Mouse (Mus musculus) CD8-positive naive resting alpha-beta T cell, adult 2 months (primary cell): ENCODE measurements around the gene Pou2f2.

Source experiments
- DNase-seq, 2 experiments: peaks; one replicate each; pipeline ENCODE4 v3.0.0; 2022; ENCODE audit warnings: low read depth in 2 of 2, low spot score in 2 of 2

Pou2f2 gene

DNA sequence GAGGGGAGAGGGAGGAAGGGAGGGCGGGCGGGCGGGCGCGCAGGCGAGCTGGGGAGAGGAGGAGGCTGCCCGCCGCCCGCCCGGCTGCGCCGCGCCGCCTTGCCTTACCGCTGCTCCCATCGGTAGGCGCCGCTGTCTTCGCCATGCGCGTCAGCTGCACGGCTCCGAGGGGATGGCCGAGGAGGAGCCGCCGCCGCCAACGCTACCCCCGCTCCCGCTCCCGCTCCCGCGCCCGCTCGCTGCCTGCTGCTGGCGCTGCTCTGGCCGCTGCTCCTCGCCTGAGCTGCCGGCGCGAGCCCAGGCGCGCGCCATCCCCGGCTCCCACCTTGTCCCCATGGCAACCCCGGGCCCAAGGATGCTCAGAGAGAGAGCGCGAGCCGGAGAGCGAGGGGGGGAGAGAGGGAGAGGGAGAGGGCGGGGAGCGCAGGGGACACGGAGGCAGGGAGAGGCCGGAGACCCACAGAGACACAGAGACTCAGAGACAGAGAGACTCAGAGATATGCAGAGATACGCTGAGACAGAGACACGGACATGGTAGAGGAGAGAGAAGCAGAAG is at the start of gene Pou2f2:
Pou2f2 (minus strand) TSS at position 121 of the 556 bp plus-strand sequence.
- peak; percentile 51 to 55 for DNase-seq

DNA sequence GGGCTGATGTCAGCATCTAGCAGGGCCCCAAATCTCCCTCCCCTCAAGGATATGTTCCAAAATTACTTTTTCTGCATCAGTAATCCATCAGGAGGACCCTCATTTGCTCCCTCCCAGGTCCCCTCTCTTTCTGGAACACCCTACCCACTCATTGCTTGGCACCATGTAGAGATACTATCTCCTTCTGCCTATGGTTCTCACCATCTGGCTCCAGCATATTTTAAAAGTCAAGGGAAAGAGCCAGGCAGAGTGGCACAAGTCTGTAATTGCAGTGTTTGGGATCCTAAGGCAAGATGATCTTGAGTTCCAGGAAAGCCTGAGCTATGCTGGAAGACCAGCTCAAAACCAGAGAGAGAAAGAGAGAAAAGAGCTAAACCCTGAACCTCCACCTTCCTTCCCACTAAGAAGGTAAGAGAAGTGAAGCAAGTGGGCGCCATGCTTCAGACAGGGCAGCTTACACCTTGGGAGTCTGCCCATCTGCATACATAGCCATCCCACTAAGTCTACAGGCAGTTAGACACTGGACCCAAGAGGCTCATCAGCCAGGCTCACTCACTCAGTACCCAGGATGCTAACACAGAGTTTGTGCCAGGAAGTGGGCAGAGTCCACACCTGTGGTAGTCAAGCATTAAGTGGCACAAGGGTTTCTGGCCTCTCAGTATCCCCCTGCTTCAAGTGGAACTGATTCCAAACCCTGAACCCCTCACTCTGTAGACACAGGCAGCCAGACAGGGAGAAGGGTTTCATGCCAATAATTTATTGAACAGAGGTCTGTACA is 48.2 kb upstream of the Pou2f2 start:
- DNase-seq, result no peak

DNA sequence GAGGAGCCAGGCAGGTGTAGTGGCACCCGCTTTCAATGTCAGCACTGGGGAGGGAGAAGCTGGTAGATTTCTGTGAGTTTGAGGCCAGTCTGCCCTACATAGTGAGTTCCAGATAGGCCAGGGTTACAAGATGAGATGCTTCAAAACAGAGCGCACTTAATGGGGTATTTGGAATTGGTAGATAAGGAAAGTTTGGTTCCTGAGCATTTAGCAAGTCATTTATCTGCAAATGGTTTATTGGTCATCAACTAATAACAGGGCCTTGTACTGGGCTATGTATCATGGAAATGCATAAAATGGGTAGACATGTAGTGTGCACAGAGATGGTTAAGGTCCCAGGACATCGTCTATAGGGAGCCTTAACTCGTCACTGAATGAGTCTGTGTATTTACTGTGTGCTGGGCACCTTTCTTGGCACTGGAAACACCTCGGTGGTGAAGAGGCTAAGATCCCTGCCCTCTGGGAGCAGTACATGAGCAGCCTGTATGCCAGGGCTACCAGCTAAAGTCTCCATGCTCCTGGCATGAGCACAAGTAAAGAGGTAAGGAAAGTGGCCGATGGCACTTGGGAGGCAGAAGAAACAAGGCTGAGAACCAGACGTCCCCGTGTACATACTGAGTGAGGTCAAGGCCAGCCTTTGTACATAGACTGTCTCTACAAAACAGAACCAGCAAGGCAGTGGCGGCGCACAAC is 42.9 kb upstream of the Pou2f2 start:
- DNase-seq, result no peak

DNA sequence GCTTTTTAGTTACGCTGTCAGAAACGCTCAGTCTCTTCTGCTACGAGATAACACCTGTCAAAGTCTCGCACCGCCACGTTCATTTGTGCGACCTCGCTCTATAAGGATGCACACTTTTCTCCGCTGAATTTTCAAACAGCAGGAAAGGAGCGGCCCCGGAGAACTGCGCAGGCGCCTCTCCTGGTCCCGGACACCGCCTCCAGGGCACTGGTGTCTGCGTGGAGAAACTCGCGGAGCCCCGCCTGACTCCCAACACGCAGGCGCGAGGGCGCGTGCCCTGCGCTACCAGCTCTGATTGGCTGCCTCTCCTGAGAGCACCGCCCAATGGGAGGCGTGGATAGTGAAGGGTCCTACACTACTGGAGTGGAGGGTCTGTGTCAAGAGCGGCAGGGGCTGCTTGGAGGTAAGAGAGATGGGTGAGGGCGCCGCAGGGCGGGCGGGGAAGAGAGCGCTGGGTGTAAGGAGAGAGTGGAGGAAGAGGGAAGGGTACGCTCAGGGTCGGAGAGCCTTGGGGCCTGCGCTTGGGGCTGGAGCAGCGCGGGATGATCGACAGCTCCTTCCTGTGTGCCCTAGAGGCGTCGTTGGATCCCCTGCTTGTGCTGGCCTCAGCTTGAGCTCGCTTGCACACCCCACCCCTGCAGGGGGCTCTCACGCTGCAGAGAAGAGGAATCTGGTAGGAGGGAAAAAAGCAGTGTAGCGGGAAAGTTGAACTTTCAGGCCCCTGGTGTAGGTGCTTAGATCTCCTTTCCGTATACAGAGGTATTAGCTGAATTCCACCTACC is 41.8 kb upstream of the Pou2f2 start, which contains the start of gene Zfp526:
Zfp526 (plus strand) TSS at position 324 of the 782 bp plus-strand sequence.
- peak; percentile 92 to 95 for DNase-seq

DNA sequence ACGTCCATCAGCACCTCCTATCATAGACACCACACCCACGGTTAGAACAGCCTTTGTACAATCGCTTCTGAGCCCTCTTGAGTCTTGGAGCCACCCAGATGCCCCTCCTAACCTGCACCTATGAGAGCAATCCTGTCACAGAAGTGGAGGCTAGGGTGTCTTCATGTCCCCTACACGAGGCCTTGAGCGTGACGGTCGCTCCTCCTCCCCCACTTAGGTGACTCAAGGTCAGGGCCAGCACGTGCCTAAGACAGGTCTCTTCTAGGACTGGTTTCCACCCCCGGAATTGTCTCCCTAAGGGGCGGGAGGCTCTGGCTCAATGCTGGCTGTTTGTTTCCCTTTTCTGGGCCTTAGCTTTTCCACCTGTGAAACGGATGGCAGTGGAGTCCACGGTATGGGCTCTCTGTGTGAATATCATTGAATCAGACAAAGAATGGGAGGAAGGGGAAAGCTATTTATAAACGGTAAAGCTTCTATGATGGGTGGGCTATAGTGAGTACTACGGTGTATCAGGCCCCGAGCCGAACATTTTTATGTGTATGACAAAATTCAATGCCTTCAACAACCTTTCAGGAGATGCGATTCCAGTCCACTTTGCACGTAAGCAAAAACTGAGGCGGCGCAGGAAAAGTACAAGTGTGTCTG is 41.1 kb upstream of the Pou2f2 start, which contains the start of gene Dedd2:
Dedd2 (minus strand) TSS at position 159 of the 645 bp plus-strand sequence.
- DNase-seq, result no peak

DNA sequence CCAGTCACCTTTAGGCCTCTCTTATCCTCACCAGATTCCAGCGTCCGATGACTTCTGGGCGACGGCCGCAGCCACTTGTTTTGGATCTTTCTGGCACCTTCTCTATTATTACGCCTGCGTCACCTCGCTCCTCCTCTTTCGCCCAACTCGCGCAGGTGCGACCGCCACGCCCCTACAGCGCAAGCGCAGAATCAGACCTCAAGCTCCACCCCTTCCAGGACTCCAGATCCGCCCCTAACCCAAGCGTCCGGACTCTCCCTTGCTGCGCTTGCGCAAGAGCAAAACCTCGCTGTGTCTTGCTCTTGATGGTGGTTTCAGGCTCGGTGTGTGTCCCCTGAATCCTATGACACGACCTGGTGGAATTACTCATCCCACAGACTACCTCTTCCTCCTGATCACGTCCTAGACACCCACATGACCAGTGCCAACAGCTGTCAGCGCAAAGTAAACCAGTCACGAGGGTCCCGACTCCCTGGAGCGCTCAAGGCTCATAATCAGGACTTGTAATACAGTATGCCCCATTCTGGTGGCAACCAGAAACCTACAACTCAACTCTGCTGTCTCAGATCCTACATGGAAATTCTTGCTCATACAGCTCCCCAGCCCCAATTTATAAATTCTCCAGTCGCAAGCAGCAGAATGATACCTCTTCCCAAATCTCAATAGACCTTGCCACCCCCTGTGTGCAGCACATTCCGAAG is 40.4 kb upstream of the Pou2f2 start:
- DNase-seq, result peak; percentile 96 to 98

DNA sequence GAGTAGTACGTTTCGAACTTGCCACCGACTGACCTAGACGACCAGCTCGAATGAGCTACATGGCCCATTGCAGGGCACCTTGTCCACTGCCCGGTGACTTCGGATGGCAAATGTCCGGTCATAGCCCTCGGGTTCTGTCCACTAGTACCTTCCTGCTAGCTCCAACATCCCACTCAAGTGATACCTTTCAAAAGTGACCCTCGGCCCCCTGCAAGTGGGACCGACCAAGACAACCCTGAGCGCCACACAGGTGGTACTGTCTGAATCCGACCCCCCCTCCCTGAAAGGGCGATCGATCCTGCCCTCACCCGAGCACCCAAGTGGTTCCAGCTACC is 39.9 kb upstream of the Pou2f2 start:
- no peak for DNase-seq

DNA sequence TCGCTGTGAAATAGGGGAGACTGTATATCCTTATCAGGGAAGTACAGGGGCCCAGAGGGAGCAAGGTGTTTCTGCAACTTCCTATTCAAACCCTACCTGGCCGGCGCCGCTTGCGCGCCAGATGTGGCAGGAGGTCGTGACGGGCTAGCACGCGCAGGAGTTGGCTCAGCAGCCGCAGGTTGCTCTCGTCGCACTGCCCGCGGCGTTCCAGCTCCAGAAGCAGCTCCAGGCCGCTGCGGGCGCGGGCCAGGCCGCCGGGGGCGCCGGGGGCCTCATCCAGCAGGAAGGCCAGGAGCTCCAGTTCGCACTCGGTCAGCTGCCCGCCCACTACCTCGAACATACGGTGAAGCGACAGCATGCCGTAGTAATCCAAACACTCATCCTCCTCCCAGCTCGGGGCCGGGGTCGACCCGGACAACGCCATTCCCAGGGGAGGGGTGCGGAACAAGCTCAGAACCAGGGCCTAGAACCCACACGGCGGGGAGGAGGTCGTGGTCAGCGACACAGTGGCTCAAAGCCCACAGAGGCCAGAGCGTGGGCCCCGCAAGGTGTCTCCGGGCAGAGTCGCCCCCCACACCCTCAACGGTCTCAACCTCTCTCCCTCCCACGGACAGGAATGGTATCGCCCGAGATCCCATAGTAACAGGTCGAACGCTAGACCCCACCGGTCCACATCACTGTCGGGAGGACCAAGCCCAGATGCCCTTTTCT is 39.3 kb upstream of the Pou2f2 start:
- DNase-seq, result peak in 1 of 2 experiments; percentile 36

DNA sequence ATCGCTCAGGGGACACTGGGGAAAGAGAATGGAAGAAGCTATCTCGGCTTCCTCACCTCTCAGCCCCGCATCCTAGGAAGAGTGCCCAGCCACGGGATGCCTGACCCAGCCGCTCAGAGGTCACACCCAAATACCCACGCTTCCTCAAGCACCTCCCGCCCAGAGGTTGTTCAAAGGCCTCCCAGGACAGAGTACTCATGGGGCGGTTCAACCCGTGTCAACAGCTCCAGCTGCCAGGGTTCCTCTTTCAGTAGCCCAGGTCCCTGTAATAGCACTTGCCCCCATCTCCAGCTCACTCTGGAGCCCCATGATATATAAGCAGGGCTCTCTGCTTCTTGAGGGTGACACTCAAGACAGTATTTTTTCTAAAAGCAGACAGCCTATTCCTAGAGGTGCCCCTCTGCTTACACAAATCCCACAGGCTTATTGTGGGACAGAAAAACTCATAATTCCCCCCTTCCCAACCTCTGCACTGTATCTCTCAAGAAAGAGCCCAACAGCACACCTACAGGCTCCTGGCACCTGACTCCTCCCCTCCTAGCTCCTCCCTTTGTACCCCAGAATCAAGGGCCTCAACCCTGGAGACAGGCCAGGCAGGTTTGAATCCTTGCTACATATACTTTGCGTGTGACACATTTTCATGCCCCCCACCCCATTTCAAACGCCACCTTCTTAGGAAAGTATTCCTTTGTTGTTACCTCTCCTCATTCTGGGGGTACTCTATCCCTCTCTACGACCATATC is 38.3 kb upstream of the Pou2f2 start:
- DNase-seq, result no peak

DNA sequence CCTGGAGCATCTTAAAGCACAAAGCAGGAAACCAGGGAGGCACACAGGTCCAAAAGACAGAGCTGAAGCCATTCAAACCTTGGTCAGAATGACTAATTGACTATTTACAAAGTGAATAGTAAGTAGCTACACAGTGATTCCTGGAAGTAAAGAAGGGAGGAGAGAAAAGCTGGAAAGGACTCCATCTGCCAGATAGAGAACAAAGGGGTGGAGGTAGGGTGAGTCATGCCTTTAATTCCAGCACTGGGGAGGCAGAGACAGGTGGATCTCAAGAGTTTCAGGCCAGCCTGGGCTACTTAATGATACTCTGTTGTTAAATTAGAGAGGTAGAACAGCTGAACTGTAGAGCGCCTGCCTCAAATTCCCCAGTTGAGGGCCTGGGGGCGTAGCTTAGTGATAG is 34.6 kb upstream of the Pou2f2 start:
- no peak for DNase-seq

DNA sequence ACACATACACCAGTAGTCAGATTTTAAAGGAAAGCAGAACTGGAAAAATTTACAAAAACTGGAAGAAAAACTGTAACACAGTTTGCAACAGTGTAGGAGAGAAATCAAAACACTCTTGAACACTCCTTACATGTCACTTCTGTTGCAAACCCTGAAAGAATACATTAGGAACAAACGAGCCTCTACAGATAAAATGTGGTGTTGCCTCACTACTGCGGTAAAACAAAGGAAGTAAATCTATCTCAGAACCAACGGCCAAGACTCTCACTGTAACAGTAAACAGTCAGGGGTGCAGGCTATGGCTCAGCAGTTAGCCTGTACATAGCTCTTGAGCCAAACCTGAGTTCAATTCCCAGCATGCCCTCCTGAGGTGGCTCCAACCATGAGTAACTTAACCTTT is 33.6 kb upstream of the Pou2f2 start:
- no peak for DNase-seq

DNA sequence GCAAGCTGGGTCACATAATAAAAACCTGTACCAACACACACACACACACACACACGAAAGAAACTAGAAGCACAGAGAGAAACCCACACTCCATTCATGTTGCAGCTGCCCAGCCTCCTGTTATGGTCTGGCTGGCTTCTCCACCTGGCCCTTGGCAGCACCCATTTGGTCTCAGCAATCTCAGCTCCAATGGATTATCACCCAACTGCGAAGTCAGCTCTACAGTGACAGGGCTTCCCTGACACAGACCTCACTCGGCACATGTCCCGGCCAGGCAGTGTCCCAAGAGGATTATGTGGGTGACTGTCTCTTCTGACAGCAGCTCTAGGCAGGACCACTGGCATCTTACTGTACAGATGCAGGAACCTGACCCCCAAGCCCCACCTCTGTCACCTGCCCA is 31.0 kb upstream of the Pou2f2 start:
- no peak for DNase-seq

DNA sequence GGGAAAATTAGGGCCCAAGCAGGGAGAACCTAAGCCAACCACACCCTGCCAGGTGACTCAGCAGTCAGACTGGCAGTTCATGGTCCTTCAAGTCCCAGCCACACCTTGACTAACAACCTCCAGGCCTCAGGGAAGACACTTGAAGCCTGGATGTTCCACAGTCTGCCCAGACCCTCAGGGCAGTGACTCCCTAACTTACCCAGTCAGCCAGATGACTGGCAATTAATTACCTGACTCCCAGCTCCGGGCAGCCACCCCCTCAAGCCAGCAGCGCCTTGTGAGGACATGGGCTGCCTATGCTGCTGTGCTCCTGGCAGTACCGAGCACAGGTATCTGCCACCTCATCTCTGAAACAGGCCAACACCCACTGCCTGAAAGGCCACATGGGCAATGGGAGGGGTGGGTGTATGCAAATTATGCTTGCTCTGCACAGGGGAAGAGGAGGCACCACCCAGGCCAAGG is 29.7 kb upstream of the Pou2f2 start:
- no peak for DNase-seq

DNA sequence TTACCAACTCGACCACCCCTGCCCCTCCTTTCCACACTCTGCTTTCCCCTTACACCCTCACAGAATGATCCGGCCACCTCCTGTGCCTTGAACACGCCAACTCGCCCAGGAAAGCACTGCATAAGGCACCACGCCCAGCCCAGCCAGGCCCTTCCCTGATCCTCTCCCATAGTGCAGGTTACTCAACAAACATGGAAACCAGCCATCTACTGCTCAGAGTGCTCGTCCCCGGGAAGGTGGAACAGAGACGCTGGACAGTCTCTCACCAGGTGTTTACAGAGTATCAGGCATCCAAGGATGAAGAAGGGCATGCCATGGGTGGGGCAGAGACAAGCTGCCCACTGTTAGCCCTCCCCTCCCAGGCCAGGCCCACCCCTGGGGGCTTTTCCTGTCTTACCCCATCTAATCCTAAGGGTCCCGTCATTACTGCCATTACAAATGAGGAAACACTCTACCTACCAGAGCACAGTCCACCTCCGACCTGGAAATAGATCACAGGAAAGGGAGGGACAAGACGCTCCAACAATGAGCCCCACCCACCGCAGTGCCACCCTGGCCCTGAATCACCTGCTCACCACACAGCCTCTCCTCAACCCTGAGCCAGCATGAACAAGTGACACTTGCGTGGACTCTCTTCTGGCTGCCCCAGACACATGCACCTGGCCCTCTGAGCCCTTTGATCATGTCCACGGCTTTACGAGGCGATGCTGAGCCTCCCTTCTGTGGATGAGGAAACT is 26.7 kb upstream of the Pou2f2 start:
- no peak for DNase-seq

DNA sequence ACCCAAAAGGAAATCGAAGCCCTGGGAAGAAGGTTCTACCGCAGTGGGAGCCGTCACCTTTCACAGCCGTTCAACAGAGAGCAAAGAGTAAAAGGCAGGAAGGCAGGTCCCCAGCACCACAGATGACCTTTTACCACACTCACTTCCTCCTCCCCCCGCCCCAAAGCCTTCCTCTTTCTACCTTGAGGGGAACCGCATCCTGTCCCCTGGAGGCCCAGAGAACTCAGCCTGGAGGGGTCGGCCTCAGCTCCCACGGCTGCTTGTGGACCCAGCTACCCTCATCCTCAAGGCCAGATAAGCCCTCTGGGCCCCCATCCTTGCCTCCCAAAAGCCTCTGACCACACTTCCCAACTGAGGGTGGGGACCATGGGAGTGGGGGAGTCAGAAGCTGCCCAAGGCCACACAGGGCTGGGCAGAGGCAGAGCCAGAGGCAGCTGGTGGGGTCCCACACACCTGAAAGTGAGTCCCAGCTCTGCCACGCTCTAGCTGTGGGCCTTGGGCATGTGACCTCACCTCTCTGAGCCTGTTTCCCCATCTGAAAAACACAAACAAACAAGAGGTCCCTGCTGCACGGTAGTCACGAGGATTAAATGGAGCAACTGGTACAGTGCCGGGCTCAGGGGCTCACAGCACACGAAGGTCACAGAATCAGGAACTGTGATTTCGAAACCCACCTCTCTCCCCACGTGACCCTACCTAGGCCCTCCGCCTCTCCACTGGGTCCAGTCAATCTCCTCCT is 26.0 kb upstream of the Pou2f2 start:
- peak; percentile 66 to 71 for DNase-seq

DNA sequence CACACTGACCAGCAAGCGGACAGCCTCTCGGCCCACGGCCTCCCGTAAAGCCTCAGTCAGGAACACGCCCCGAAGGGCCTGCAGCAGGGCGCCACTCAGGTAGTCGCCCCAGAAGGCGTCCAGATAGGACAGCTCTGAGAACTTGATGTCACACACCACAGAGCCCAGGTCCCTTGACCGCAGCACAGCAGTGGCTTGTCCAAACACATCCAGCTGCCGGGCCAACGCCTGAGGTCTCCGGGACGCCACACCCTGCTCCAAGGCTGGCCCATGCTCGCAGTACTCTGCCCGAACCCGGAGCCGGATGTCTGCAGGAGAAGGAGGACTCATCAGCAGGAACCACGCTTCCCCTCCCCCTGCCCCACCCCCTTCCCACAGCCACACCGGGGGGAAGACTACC is 24.1 kb upstream of the Pou2f2 start:
- no peak for DNase-seq

DNA sequence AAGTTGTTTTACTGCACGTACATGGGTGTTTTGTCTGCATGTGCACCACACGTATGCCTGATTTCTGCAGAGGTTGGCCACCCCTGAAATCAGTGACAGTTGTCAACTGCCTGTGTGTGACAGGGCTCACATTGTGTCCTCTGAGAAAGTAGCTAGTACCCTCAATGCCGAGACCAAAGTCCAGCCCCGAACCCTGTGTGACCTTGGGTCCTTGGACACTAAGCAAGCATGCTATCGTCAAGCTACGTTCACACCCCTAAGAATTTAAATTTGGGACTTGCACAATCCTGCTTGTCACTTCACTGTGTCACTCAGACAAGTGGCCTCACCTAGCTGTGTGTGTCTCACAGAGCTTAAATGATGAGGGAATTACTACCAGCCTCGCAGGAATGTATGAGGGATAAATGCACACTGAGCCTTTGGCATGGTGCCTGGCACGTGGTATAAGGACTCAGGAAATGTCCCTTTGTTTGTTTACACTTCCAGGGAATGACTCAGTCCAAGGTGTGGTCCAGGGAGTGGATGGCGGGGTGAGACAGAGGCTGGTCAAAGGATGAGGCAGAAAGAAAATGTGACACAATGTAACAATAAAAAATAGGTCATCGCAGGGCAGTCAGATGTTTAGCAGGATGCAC is 18.0 kb upstream of the Pou2f2 start:
- DNase-seq, result no peak
